Mouse (Mus musculus) embryonic fibroblast, embryonic 13.5 days (primary cell): ENCODE results near the gene Flrt2.

Experiments used
- CTCF ChIP-seq: IDR thresholded peaks from 2 replicates; pipeline ENCODE4 v1.5.1; 2011; ENCODE audit warnings: mild to moderate bottlenecking, control low read depth, low read length, moderate library complexity, borderline replicate concordance; ENCODE audit not compliant: insufficient read depth
- POLR2A ChIP-seq: IDR thresholded peaks from 2 replicates; pipeline ENCODE4 v1.6.1; 2011; ENCODE audit warnings: low read depth, mild to moderate bottlenecking, control low read depth, low read length, moderate library complexity

DNA sequence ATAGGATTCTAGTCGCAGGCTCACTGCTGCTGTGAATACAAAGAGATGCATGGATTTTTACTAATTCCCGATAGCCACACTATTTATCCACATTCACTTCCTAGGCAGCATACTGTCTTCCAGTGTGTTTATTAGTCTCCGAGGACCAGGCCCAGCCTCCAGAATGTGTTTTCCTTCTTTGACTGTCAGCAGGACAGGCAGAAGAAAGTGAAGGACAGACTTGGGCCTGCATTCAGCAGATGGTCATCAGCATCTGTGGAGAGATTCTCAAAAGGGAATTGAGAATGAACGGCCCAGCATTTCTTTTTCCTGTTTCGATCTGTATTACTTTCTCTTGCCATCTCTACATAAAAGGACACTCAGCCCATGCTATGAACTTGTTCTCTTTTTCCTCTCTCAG lies 46.0 kb downstream of the Flrt2 start:
- no peak for TF ChIP-seq CTCF
- TF ChIP-seq POLR2A, result no peak
